Mouse (Mus musculus) urinary bladder, adult 18-20 months (tissue): Measurements from ENCODE around the gene Camk2d.

Experiments
- DNase-seq, 2 experiments: peaks; one replicate each; pipeline ENCODE4 v3.0.0; 2022; ENCODE audit warnings: low spot score in 2 of 2, mixed read lengths in 2 of 2

Gene Camk2d

DNA sequence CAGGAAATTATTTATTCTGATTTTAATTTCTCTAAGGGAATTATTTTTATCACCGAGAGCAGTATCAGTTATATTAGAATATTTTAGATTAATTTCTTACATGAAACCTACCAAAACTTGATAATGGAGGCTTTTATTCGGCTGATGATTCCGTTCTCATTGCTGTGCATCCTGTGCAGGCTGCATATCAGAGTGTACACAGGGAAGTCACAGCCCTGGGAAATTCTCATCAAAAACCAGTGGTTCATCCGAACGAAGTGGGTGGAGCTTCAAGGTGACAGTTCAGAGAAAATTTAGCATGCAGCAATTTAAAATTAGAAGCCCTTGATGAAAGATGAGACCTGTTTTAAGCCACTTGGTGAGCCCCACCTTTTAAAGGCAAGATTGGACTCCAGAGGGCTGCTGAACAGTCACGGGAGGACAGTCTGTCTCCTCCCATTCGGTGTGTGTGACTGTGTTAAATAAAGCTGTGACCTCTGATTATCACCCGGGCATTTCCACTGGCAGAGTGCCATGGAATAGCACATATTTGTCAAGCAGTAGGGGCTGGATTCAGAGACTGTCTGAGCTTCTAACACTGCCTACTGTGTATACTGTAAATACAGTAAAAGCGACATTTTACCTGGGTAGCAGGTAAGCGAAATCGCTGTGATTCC is 150.2 kb downstream of the Camk2d start:
- DNase-seq, result no peak

DNA sequence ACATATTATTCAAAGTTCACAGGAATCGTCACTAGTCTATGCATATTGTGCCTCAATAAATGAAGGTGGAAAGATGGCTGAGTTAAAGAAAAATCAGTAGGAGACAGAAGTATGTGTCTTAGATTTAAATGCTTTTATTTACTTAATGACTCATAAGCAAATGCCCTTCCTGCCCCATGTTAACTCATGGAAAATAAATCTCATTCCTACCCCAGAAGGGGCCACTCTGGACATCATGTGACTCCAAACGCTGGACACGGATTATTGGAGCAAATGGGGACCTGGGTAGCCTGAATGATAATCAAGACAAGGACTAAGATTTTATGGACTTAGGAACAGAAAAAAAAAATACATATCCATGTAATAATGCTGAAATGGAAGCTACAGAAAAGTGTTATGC is 151.5 kb downstream of the Camk2d start:
- no peak for DNase-seq

DNA sequence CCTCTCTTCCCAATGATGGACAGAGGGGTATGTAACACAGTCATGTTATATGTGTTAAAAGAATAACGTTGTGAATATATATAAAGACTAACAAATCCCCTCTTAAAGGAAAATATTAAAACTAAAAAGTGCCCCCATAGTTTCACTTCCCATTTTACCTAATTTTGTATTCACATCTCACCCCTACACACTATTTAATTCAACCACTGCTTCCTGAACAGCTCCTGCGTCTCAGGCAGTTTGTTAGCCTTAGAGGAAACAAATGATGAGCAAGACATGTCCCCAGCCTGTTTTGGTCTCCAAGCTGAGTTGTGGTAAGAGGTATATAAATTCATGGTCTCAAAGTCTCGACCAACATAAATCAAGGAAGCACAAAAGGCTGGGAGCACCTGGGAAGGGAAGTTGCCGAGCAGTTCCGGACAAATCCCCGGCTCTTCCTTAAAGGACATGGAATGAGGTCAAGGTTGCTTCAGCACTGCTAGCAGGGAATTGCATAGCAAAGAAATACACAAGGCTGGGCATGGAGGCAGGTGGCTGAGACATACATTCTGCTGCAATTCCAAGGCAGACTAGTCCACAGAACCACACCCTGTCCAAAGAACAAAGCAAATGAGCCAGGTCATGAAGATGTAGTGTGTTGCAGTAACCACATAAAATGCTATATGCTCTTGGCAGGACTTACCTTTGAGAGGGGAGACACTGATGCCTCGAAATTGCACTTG is 155.4 kb downstream of the Camk2d start:
- DNase-seq, result no peak

DNA sequence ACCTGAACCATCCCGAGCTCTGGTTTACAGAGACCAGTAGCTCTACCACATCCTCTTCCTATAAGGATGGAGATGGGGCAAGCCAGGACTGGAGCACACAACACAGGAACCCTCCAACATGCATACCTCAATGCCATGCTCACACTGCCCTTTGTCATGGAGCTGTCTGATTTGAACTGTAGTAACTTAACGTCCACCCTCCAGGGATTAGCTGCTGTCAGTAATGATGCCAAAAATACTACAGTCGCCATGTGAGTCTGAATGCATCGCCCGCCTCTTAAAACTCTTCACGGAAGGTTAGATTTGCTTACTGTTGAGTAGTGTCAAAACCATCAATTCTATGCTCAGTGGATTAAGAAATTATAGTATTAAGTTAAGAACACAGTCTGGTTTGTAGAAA is 156.9 kb downstream of the Camk2d start:
- no peak for DNase-seq

DNA sequence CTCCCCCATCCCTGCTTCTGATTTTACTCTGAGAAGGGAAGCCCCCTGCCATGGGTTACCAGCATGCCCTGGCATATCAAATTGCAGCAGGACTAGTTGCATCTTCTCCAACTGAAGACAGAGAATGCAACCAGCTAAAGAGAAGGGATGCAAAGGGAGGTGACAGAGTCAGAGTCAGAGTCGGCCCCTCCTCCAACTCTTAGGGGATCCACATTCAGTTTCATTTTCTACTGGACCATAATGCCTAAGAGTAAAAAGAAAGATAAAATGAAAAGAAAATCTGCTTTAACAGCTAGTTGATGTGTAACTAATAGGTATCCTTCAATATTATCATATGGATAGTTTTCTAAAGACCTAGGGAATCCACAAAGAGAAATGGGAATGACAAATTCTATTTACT is 162.3 kb downstream of the Camk2d start:
- DNase-seq, result no peak

DNA sequence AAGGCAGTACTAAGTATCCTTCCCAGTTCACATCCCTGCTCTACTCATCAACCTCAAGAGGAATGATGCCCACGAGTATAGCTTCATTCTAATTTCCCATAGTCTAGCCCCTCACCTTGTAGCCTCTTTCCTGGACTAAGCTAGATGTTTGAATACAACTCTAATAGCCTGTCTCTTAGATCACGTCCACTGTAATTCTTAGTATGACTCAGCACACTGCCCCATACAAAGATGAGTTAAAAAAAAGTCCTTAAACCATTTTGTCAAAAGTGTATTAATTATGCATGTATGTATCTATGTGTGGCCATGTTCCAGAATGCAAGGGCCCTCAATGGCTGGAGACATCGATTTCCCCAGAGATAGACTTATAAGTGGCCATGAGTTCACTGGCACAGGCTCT is 164.5 kb downstream of the Camk2d start:
- DNase-seq, result no peak

DNA sequence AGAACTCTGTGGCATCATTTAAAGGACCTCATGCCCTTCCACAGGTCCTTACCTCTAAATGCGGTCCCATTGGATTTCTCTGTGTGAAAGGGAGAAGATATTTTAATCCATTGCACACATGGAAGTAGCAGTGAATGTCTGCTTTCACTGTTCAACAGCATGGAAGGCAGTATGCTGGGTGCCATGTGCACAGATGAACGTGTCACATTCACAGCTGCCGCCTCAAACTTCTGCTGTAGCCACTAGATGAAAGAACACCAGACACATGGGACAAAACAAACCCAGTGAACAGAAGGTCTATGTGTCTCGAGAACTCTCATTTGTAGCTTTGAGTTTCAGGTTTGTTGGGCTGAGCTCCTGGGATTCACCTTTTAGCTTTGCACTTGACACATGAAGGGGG is 168.6 kb downstream of the Camk2d start:
- no peak for DNase-seq

DNA sequence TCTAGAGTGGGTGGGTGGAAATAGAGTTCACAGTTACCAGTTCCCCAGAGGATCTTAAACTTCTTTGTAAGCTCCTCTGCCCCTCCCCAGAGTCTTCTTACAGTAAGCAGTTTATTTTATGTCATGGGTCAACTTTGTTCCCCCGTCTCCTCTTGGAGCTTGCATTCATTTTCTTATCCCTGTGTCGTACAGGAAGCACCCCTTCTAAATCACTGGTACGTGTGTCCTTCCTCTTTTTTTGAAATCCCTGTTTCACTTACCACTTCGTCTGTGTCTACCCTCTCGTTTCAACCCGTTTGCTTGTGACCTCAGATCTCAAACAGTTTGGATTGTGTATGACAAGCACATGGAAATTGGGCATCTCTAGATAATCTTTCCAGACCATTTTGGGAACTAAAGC is 174.0 kb downstream of the Camk2d start:
- no peak for DNase-seq

DNA sequence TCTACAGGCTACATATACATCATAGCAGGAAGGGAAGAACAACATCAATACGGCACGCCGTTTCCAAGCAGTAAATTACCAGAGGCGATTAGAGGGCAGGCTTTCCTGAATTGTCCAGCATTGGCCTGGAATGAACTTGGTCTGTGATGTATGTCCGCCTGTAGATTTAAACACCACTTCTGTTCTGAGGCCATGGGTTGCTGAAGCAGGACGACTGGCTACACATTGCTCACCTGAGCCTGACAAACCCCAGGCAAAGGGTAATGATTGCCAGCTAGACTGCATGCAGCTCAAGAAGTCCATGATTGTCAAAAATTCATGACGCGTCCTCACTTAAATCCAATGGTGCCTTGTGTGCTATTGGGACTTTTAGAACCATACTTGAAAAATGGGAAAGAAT is 174.9 kb downstream of the Camk2d start:
- no peak for DNase-seq

DNA sequence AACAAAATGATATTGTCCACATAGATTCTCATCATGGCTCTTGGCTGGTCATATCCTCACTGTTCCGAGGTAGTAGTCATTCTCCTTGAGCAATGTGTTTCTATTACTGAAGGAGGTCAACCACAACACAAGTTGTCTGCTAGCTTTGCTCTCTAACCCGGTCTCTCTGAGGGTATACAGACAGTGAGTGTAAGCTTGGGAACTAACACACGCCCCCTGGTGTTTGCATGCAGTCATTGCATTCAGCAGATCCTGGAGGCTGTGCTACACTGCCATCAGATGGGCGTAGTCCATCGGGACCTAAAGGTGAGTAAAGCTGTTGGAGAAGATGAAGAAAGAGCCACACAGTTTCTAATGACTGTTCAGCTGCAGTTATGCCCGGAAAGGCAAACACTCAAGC is 175.4 kb downstream of the Camk2d start:
- peak; percentile 58 to 68 for DNase-seq

DNA sequence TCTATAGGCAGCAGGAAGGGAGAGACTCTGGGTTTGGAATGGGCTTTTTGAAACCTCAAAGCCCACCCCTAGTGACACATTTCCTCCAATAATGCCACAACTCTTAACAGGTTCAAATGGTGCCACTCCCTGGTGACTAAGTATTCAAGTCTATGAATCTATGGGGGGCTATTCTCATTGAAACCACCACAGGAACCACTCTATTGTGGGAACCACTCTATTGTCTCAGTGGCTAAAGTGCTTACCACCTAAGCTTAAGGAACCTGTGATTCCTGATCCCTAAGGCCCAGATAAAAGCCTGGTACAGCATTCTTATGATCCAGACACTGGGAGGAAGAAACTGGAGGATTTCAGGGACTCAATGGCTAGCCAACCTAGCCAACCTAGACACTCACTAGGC is 179.9 kb downstream of the Camk2d start:
- no peak for DNase-seq

DNA sequence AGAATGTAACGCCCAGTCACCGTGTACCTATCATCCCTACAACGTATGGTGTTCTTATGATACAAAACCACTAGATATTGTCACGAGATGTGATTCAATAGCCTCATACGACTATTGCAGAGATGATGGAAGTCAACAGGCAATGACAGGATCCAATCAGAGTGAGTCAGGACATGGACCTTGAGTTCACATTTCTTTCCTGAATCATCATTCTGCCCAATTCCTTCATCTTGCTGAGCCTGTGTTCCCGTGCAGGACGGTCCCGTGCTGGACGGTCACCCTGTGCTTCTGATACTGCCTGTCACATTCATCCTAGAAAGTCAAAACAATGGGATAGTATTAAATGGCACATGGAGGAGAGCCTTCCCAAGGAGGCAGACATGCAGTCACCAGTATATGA is 181.0 kb downstream of the Camk2d start:
- no peak for DNase-seq

DNA sequence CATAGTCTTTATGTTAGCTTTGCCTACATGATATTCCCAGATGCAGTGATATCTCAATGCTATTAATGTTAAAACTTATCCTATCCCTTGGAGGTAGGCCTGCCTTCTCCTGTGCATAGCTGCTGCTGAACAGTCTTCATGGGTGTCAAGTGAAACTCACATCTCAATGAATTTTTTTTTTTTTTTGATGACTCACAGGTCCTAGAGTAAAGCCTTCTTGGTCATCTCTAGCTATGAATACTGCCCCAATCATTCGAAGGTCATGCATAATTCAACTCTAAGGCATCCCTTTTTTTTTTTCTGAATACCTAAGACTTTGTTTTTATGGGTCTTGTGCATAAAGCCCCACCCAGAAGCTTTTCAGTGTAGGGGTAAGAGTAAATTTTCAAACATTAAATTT is 181.8 kb downstream of the Camk2d start:
- DNase-seq, result no peak

DNA sequence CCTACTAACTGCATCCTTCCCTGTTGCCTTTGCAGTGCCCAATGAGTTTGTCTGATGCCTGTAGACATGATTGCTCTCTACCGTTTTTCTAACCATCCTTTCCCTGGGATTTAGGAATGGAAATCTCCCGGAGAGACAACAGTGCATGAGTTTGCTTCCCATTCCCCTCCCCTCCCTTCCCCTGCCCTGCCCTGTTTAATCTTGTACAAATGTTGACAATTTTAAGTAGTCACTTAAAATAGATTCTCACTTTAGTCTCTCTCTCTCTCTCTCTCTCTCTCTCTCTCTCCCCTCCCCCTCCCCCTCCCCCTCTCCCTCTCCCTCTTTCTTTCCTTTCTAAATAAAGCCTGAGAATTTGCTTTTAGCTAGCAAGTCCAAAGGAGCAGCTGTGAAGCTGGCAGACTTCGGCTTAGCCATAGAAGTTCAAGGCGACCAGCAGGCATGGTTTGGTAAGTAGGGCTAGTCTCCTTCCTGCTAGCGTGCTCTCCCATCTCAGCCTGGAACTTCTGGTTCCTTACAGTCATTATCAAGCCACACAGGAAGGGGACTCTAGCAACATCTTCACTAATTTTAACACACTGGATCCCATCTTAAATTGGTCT is 184.0 kb downstream of the Camk2d start:
- DNase-seq, result no peak

DNA sequence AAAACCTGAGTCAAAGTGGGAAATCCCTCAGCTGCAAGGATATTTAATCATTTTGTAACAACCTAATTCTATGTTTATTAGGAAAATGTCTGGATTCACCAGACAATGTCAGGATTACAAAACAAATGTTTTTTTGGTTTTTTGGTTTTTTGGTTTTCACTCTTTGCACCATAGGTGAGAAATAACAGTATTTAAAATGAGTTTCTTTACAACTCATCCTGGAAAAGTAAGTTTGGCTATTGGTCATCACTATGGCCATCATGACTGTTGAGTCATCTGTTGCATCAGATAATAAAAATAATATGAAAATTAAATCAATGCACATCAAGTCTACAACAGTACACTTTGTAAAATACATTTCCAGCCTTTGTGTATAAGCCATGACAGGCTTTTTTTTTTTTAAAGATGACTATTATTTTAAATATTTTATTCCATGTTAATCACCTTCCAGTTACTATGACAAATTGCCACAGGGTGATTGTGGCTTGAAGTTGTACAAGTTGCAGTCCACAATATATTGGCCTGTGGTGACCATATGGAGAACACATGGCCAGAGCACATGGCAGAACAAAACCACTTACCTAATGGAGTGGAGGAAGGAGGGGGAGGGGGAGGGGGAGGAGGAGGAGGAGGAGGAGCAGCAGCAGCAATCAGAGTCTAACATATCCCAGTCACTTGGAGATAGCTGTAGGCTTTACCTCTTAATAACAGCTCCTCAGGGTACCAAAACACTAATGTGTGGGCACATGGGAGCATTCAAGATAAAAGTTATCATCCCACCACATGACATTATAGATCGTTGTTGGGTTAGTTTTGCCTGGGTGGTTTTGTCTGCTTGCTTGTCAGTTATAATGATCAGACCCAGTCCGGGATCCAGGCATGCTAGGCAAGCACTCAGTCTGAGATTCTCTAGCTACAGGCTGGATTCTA is 197.2 kb downstream of the Camk2d start:
- DNase-seq, result no peak

DNA sequence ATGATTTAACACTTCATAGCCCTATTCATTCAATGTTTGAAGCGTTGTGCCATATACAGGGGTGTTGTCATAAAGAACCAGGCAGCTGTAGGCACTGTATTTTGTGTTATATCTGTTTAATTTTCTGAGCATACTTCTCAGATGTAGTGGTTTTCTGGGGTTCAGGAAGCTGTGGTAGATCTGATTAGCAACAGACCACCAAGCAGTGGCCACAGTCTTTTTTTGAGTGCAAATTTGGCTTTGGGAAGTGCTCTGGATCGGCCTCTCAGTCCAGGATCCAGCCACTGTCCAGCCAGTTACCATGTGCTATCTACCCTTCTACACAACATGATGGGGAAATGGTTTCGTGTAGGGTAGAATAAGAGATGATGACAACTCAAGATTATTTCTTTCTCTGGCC is 199.8 kb downstream of the Camk2d start:
- no peak for DNase-seq

DNA sequence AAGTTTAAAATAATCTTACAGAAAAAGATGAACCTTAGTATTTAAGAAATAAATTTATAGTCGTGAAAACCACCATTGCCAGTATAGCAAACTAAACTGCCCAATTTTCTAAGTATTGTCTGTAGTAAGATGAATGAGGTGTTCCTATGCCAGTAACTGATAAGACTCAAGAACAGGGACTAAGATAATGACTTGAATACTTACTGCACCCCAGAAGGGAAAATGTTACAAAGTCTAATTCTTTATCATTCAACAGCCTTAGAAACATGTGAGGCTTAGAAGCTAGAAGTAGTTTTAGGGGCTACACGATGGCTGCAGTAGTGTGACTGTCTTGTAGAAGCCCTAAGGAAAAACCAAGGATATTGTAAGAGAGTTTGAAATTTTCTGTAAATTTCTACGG is 200.9 kb downstream of the Camk2d start:
- DNase-seq, result no peak

DNA sequence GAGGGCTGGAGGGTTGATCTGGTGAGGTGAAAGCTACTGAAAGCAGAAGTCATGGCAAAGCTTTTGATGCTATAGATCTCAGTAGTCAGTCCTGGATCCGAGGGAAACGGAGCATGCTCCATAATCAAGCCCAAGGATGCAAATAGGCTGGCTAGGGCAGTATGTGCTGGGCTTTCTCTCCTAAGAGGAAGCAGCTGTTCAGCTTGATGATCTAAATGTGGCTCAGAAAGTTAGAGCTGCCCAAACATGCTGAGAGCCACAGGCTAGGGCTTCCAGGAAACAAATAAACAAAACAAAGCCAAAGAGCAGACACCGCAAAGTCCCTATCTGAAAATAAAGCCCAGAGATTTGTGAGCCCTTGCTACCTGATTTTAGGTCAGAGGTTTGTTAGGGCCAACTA is 201.7 kb downstream of the Camk2d start:
- DNase-seq, result no peak

DNA sequence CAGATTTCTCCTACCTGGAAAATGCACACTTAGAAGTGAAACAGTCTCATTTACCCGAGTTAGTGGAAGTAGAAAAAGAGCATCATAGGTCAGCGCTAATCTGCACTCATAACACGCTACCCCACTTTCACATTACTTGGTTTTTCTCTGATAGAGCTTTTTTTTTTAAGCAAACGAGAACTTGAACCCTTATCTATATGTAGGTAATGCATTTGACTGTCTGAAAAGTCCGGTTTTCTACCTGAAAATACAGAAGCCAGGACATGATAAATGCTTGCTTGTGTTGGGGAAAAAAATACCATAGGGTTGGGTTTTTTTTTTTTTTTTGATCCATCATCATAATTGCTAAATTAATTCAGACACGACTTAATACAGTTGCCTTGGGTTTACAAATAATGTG is 206.9 kb downstream of the Camk2d start:
- no peak for DNase-seq

DNA sequence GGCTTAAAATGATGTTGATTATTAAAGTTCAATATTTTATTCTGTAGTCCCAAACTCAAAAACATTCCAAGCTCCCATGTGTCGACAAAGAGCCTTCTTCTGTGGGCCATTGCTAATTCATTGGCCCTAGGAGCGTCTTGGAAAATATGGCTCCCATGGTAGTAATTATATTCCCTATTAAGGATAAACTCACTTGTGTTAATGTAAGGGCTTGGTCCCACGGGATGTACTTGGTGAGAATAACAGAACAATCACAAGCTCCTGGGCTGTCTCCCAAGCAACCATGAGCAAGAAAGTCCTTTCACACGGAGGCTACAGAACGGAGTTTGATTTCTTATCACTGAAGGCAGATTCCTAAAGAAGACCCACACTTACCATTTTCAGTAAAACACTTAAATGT is 208.9 kb downstream of the Camk2d start:
- no peak for DNase-seq

DNA sequence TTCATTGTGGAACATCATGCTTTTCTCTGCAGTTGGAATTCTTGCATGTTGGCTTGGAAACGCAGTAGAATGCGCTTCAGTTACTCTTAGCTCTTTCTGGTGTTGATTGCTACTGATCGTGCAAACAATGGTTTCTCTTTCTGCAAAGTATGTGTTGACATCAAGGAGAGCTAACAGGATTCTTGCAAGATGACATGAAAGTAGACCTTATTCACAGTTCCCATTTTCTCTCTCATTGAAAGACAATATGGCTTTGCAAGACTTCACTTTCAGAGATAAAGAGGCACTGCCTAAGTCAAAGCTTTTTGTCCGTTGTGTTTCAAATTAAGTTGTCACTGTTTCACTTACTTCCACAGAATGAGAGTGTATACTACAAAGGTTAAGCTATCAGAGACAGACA is 210.0 kb downstream of the Camk2d start:
- DNase-seq, result no peak

DNA sequence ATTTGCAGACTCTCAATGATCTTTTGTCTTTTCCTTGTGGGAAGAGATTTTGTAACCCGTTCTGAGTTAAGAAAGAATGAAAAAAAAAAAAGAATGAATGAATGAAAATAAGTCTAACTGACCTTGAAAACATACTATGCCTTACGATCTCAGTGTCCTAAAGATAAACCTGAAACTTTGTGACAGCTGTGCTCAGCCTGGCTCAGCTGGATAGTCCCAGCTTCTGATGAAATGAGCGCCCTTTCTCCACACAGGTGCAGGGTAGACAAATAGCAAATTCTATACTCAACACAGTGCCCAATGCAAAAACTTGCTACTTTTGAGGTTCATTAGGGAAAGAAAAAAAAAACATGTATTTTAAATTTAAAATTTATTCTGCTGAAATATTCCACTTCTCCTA is 213.8 kb downstream of the Camk2d start:
- DNase-seq, result no peak
